Mouse (Mus musculus) ES-E14 (cell line): ENCODE measurements around the gene Olfr559.

Experiments used
- CHD2 ChIP-seq: IDR thresholded peaks from 2 replicates; pipeline ENCODE4 v1.6.1; 2014; ENCODE audit warnings: mild to moderate bottlenecking, low read depth, low read length, inconsistent platforms
- HCFC1 ChIP-seq: IDR thresholded peaks from 2 replicates; pipeline ENCODE4 v1.6.1; 2012; ENCODE audit warnings: low read length, inconsistent platforms, borderline replicate concordance; ENCODE audit not compliant: insufficient read depth
- MAFK ChIP-seq: IDR thresholded peaks from 2 replicates; pipeline ENCODE4 v1.6.1; 2014; ENCODE audit warnings: mild to moderate bottlenecking, low read depth, low read length, inconsistent platforms; ENCODE audit not compliant: insufficient read depth
- ZC3H11A ChIP-seq: IDR thresholded peaks from 2 replicates; pipeline ENCODE4 v1.6.1; 2012; ENCODE audit warnings: low read depth, mild to moderate bottlenecking, inconsistent platforms, low read length, borderline replicate concordance

GRCm38 (mm10) chr7:102686944-102687501 lies 40.3 kb downstream of the Olfr559 start, which contains the start of gene Trim68:
- TF ChIP-seq CHD2 (0 out of 2 replicates have a peak, but pooled peaks have one; percentile 27), ZC3H11A (no peak), MAFK (no peak), HCFC1 (0 out of 2 replicates have a peak, but pooled peaks have one; percentile 19)
